Mouse (Mus musculus): Measurements from ENCODE around the gene Cryba2.

Cryba2 gene

DNA sequence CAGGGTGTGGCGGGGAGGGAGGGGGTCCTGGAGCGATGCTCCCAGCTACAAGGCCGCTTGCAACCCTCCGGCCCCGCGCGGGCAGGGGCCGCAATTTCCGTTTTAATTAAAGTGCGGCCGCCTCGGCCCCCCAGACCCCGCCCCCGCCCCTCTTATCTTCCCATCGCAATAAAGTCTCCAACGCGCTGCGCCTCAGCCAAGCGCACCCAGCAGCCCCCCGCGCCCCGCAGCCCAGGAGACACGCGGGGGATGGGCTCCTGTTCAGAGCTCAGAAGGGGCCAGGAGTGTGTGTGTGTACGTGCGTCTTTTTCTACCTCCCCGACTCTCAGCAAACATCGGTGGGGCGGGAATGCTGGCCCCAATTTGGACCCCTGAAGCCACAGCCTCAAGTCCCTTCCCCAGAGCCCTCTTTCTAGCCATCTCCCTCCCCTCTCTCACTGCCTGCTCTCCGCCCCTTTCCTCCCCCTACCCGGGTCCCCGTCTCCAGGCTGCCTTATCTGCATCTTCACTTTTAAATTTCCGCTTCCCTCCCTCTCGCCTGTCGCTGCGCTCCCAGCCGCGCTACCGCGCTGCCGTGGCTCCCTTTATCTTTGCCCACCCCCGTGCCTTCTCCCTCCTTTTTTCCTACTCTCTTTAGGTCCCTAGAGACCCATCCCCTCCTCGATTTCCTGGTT is 7.4 kb downstream of the Cryba2 start, which contains the start of gene Fev:
Gene Fev (minus strand): TSS at position 51 of the 674 bp plus-strand sequence.
- in situ Hi-C loops (cut with MboI; ENCODE audit: unreplicated experiment in 2 of 2) = no loop called here

DNA sequence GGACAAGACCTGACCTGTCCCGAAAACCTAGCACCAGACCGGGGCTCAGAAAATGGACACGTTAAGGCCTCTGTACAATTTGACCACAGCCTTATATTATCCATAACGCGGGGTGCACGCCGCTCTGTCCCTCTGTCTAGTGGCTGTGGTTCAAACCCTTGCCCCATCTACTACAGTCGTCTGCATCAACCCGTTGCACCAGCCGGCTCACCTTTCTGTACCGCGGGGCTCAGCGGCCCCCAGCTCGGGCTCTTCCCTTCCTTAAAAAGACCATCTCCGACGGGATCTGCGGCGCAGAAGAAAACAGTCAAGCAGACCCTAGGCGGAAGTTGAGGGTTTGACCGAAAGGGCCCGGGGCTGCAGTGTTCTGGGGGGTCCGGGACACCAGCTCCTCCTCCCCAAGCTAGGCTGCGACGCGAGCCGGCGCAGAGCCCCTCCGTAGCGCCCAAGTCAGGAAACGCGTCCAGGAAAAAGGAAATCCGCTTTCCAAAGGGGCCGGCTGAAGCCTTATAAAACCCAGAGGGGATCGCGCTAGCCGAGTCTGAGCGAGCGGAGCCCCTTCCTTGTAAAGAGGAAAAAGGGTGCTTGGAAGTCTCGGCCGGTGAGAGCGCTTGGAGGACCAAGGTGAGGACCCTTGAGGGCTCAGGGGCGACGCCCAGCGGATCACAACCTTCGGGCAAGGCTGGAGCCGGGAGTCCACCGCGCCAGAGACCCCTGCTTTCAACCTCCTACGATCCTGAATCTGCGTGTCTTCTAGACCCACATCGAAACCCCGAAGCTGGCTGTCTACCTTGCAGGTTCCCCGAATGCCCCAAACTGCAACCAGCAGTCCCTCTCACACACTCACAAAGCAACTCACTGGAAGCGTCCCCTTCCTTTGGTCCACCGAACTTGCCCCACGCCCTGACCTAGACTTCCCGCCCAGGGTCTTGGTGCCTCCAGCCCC is 8.5 kb downstream of the Cryba2 start:
- in situ Hi-C loops (cut with MboI; ENCODE audit: unreplicated experiment in 2 of 2) = no loop called here

DNA sequence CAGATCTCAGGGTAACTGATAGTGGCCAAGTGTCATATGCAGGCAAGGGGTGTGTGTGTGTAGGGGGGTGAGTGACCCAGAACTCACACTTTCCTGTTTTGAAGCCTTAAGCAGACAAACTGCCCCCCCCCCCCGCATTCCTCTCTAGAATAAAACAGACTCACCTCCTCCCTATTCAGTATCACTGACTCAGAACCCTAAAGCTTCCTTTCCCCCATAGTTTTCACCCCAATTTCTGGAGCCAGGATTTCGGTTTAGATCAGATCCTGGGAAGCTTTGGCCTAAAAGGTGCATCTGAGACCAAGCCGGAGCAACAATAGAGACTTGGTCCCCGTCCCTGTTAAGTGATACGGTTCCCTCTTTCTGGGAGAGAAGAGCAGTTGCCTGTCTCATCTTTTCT is 9.5 kb downstream of the Cryba2 start:
- in situ Hi-C loops (cut with MboI; ENCODE audit: unreplicated experiment in 2 of 2) = no loop called here

DNA sequence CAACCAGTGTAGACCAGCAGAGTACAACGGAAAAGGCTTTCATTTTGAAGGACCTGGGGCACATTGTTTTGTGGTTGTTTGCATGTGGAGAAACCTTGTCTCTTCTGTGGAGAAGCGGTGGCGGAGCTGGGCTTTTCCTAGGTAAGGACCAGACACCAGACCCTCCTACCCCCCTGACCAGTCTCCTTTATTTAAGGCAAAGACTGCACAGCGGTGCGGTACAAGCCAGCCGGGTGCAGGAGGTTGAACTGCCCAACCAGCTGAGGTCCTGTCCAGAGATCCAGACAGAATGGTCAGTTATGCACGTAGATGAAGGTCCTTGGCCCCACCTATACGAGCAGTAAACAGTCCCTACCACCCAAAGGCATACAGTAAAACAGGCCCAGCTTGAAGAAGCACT is 10.1 kb downstream of the Cryba2 start:
- in situ Hi-C loops (cut with MboI; ENCODE audit: unreplicated experiment in 2 of 2) = no loop called here

- in situ Hi-C loops (cut with MboI; ENCODE audit: unreplicated experiment in 2 of 2) = no loop called here
Observed at GRCm38 (mm10) chr1:74882055-74882734, 10.7 kb downstream of the Cryba2 start.

GRCm38 (mm10) chr1:74880785-74881360 is 12.1 kb downstream of the Cryba2 start:
- in situ Hi-C loops (cut with MboI; ENCODE audit: unreplicated experiment in 2 of 2) = no loop called here

DNA sequence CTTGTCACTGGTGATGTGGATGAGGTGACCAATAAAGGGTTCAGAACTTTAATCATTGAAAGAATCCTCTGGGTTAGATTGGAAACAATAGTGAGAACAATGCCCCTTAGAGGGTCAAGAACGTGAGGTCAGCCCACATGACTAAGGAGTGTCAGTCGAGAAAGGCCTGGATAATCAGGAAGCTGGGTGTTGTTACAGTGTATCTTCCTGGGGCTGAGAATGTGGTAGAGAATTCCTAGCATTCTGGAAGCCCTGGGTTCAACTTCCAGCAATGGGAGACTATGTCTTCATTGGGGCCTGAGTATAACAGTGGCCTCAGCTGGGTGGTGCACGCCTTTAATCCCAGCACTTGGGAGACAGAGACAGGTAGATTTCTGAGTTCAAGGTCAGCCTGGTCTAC is 15.7 kb downstream of the Cryba2 start:
- in situ Hi-C loops (cut with MboI; ENCODE audit: unreplicated experiment in 2 of 2) = no loop called here

GRCm38 (mm10) chr1:74872218-74872617 is 20.7 kb downstream of the Cryba2 start:
- in situ Hi-C loops (cut with MboI; ENCODE audit: unreplicated experiment in 2 of 2) = no loop called here

GRCm38 (mm10) chr1:74861783-74862182 is 31.2 kb downstream of the Cryba2 start:
- in situ Hi-C loops (cut with MboI; ENCODE audit: unreplicated experiment in 2 of 2) = loop anchor here (10.0 kb wide), 2 partner anchors 77 to 97 kb away; no protein-coding TSS in a partner anchor

DNA sequence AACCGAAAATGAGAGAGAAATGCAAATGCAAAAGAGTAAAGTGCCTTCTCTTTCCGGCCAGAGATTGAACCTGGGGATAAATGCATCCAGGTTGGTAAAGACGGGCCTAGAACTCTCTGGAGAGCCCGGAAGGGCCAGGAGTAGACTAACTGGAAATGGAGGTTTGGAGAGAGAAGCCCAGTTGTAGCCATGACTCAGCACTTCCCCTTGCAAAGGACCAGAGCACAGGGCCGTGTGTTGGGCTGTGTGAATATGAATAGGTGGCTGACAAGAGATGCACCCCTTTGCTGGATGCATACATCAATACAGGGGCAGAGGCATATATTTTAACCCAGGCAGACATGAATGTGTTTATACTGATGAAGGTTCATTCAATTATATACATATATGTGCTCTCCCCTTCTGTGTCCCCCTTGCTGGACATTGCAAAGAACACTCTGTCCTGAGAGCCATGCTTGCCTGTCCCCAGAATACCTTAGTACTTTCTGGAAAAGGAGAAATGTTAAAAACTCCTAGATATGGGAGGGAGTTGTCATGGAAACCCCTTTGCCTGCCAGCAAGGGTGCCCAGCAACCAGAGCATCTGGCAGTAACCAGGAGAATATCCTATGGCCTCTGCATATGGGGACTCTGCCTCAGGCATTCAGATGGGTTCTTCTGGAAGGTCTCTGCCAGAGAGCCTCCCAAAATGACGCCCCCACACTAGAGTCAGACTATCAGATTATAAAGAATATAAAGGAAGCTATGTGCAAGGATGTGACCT is 33.5 kb downstream of the Cryba2 start:
- in situ Hi-C loops (cut with MboI; ENCODE audit: unreplicated experiment in 2 of 2) = no loop called here

GRCm38 (mm10) chr1:74858805-74859204 is 34.1 kb downstream of the Cryba2 start:
- in situ Hi-C loops (cut with MboI; ENCODE audit: unreplicated experiment in 2 of 2) = no loop called here

DNA sequence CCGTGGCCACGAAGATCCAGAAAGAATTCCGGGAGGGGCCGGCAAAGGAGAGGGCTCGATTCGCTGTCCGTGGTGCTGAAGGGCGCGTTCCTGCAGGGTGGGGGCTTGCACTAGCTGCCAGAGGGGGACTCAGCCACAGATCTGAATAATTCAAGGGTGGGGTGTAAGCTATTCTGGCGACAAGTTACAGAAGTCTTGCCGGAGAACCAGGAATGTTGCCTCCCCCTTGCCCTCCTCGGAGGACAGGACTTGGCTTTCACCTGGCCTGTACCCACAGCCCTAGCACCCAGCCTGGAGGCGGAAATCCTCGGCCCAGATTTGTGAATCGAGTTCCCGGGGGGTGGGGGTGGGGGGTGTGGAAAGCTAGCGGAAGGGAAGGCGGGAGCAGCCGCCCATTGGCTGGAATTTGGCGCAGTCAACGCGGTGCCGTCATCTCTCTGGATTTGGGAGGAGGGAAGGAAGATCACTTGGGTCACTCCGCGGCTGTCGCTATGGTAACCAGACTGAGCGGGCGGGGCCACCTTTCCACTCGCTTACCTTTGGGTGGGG is 34.7 kb downstream of the Cryba2 start:
- in situ Hi-C loops (cut with MboI; ENCODE audit: unreplicated experiment in 2 of 2) = no loop called here

GRCm38 (mm10) chr1:74857677-74858076 is 35.3 kb downstream of the Cryba2 start:
- in situ Hi-C loops (cut with MboI; ENCODE audit: unreplicated experiment in 2 of 2) = no loop called here

DNA sequence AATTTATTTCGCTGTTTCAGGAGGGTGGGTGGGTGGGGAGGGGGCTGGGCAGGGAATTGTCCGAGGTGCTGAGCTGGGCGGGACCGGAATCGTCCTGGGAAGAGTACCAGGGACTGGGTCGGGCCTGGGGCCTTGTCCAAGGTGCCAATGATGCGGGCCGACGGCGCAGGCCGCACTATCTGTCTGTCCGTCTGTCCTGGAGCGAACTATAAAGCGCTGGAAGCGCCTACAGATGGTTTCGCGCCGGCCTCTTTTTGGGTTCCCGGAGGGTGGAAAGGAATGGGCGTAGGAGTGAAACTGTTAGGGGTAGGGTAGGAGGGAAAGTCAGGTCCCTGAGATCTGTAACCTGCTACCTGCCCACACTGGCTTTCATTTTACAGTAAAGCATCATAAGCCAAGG is 35.7 kb downstream of the Cryba2 start:
- in situ Hi-C loops (cut with MboI; ENCODE audit: unreplicated experiment in 2 of 2) = no loop called here

DNA sequence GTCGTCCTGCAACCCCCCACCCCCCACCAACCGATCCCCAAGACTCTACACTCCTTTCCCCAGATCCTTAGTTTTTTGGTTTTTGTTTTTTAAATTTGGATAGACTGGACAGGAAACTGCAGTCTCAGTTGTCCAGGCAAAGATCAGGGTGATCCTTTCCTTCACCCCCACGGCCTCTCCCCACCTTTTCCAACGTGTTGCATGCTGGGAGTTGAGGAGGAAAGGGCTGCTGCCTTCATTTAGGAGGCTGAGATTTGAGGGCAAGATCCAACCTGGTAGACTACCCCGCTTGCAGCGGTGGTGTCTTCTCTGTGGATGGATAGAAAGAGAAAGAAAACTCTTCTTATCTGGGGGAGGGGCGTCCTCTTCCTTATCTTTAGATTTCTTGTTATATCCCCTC is 36.2 kb downstream of the Cryba2 start:
- in situ Hi-C loops (cut with MboI; ENCODE audit: unreplicated experiment in 2 of 2) = no loop called here

- in situ Hi-C loops (cut with MboI; ENCODE audit: unreplicated experiment in 2 of 2) = no loop called here
Observed at GRCm38 (mm10) chr1:74856439-74856720, 36.6 kb downstream of the Cryba2 start.

GRCm38 (mm10) chr1:74855651-74856438 is 37.1 kb downstream of the Cryba2 start:
- in situ Hi-C loops (cut with MboI; ENCODE audit: unreplicated experiment in 2 of 2) = no loop called here

DNA sequence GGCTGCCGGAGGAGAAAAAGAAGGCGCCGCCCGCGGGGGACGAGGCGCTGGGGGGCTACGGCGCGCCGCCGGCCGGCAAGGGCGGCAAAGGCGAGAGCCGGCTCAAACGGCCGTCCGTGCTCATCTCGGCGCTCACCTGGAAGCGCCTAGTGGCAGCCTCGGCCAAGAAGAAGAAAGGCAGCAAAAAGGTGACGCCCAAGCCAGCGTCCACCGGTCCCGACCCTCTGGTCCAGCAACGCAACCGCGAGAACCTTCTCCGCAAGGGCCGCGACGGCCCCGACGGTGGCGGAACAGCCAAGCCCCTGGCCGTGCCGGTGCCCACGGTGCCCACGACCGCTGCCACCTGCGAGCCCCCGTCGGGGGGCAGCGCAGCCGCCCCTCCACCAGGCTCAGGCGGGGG is 37.8 kb downstream of the Cryba2 start:
- in situ Hi-C loops (cut with MboI; ENCODE audit: unreplicated experiment in 2 of 2) = no loop called here

DNA sequence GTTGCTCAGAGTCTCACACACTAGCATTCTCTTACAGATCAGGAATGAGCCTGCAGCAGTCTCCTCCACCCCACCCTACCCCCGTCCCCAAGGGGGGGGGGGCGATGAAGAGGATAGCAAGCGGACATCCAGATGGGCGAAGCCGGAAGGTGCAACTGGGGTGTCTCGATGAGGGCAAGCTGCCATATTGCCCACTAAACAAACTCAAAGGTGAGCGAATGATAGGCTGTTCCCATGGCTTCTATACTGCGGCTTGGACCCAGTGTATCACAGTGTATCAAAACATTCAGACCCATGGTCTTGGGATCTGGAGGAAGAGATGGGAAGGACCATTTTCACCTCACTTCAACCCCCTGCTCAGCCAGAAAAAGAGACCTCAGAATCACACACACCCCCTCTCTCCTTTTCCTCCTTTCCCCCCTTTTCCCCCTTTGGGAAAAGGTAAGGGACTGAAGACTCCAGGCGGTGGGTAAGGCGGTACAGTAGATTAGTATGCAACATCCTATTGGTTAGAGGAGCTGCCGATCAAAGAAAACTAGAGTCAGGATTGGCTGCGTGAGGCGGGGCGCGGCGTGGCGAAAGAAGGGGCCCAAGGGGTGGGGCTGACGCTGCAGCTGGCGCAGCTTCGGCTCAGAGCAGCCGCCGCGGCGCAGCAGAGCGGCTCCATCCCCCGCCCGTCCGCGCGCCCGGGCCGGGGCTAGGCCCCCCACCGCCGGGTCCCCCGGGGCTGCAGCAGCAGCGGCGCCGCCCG is 38.5 kb downstream of the Cryba2 start, which contains the start of gene Cdk5r2:
Gene Cdk5r2 (plus strand): TSS at position 629 of the 751 bp plus-strand sequence.
- in situ Hi-C loops (cut with MboI; ENCODE audit: unreplicated experiment in 2 of 2) = no loop called here

Measured in v-Abl transformed pro-B cells (cell line).